Mouse (Mus musculus) thymus, adult 2 months (tissue): ENCODE measurements around the gene Gm17359. TPM values are rescaled to one million over a fixed set of nuclear protein-coding genes. Genes with fewer than 3 reads are reported as not detected.

ENCODE experiments used
- DNase-seq: peaks from one replicate; pipeline ENCODE4 v3.0.0; 2021
- H3K27ac ChIP-seq: fragments of 200-500 bp; 2 replicates; pipeline ENCODE4 v1.5.1; 2012; ENCODE audit warnings: low read length, control low read depth; ENCODE audit not compliant: control insufficient read depth, insufficient read depth
- H3K27me3 ChIP-seq: fragments of 200-500 bp; 2 replicates; pipeline ENCODE4 v1.6.1; 2012; ENCODE audit warnings: mild to moderate bottlenecking, low read length, moderate library complexity, mixed read lengths; ENCODE audit not compliant: control insufficient read depth, insufficient read depth
- H3K36me3 ChIP-seq: fragments of 200-500 bp; 2 replicates; pipeline ENCODE4 v1.6.1; 2012; ENCODE audit warnings: mild to moderate bottlenecking, low read length, moderate library complexity; ENCODE audit not compliant: control insufficient read depth, insufficient read depth
- H3K4me1 ChIP-seq: fragments of 200-500 bp; replicated peaks from 2 replicates; pipeline ENCODE4 v1.6.1; 2012; ENCODE audit warnings: low read length; ENCODE audit not compliant: control insufficient read depth, insufficient read depth
- H3K4me3 ChIP-seq: fragments of 200-500 bp; 2 replicates; pipeline ENCODE4 v1.5.1; 2012; ENCODE audit warnings: mild to moderate bottlenecking, low read length, control low read depth, moderate library complexity; ENCODE audit not compliant: control insufficient read depth, insufficient read depth
- CTCF ChIP-seq: fragments of 200-500 bp; IDR thresholded peaks from 2 replicates; pipeline ENCODE4 v1.5.1; 2012; ENCODE audit warnings: mild to moderate bottlenecking, control low read depth, low read length, moderate library complexity, borderline replicate concordance; ENCODE audit not compliant: control insufficient read depth, poor library complexity, insufficient read depth; ENCODE audit errors: extremely low read depth
- POLR2A ChIP-seq: fragments of 200-500 bp; IDR thresholded peaks from 2 replicates; pipeline ENCODE4 v1.6.1; 2012; ENCODE audit warnings: mild to moderate bottlenecking, low read length, control low read depth, moderate library complexity; ENCODE audit not compliant: control insufficient read depth, poor library complexity, insufficient read depth; ENCODE audit errors: extremely low read depth
- WGBS: fragments of 180-500 bp; shearing (Covaris S2); methylation state at CpG from one replicate; pipeline ENCODE4 v1.1.7; 2018; 5-methylcytosine and 5-hydroxymethylcytosine counted together
- polyA plus RNA-seq: library from polyadenylated mRNA; depleted of rRNA; stranded (reverse); fragments of >200 nt; gene quantifications from 2 replicates; pipeline ENCODE4 v1.2.3, GENCODE M21; 2012; rRNA removed

Gm17359 gene
- polyA plus RNA-seq, 1 experiment = 0.11 TPM

DNA sequence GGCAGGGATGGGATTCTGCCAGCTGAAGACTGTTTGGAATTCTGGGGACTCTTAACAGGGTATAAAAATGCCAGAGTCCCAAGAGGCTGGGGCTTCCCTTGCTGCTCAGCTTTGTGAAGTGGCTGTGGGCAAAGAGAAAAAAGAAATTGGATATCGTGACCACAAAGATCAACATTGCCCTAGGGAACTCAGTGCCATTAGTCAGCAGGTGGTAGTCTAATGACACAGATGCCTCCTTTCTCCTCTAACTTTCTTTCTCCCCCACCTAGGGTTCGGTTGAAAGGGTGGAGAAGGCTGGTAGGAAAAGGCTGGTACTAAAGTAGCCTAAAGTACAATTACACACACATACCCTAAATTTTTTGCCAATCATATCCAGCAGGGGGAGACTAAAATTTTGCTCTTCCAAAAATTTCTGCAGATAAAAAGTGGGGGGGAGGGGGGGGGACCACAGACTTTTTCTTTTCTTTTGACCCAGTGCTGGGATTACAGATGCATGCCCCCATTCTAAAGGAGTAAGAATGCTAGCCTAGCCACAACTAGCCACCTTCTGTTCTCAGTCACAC, 164.8 kb downstream of the Gm17359 start:
- Histone ChIP-seq H3K36me3 (no peaks in the 10 kb centered on the region), H3K4me3 (no peak overlapping the region), H3K27me3 (no peaks in the 10 kb centered on the region), H3K4me1 (no peaks in the 10 kb centered on the region), H3K27ac (no peak overlapping the region)
- TF ChIP-seq CTCF (no peak), POLR2A (no peak)
- DNase-seq = no peak
- 72% methylated on average over 2 of the region's 2 CpGs for WGBS

Other genes with a start within 250 kb of the Gm17359 start
- 8.7 and 9.7 TPM in 2 replicates for gene Rapgef2, start 50.1 kb upstream of the Gm17359 start, polyA plus RNA-seq
- gene Fnip2, start 231.1 kb downstream of the Gm17359 start, polyA plus RNA-seq = 2.3 and 2.7 TPM in 2 replicates